Mouse (Mus musculus): Measurements from ENCODE around the gene H2-Q7.
"Not testable (repeated sequence)": the region's sequence is repeated elsewhere in the genome, so short reads cannot be mapped to it uniquely, and the experiment has no call there.

DNA sequence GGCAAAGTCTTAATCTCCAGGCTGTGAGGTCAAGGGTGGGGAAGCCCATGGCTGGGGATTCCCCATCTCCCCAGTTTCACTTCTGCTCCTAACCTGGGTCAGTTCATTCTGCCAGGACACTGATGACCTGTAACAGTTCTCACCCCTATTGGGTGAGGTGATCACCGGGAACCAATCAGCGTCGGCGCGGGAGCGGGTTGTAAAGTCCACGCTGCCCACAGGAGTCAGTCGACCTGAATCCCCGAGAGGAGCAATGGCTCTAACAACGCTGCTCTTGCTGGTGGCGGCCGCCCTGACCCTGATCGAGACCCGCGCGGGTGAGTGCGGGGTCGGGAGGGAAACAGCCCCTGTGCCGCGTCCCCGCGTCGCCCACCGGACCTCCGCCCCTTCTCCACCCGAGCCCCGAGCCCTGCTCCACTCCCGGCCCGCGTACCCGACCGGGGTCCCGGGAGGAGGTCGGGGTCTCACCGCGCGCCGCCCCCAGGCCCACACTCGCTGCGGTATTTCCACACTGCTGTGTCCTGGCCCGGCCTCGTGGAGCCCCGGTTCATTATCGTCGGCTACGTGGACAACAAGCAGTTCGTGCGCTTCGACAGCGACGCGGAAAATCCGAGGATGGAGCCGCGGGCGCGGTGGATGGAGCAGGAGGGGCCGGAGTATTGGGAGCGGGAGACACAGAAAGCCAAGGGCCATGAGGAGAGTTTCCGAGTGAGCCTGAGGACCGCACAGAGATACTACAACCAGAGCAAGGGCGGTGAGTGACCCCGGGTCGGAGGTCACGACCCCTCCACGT, 14.1 kb upstream of the H2-Q7 start, which contains the start of gene H2-Q6:
- TF ChIP-seq POLR2A (IDR thresholded peaks at IDR 0.05; ENCODE audit: borderline replicate concordance, control insufficient read depth, low read depth, low read length) = peak; percentile 77; the same call in 1 of the 2 replicates
- not testable (repeated sequence) for TF ChIP-seq CTCF (IDR thresholded peaks at IDR 0.05; ENCODE audit: control insufficient read depth, insufficient read depth, low read length)
